Mouse (Mus musculus) bone marrow macrophage, adult 2 months (primary cell): Measurements from ENCODE around the gene Brd4.

Source experiments
- CTCF ChIP-seq: IDR thresholded peaks from 2 replicates; pipeline ENCODE4 v1.5.1; 2012; ENCODE audit warnings: low read depth, mild to moderate bottlenecking, low read length, moderate library complexity
- POLR2A ChIP-seq: IDR thresholded peaks from 2 replicates; pipeline ENCODE4 v1.6.1; 2012; ENCODE audit warnings: mild to moderate bottlenecking, low read depth, low read length, borderline replicate concordance

DNA sequence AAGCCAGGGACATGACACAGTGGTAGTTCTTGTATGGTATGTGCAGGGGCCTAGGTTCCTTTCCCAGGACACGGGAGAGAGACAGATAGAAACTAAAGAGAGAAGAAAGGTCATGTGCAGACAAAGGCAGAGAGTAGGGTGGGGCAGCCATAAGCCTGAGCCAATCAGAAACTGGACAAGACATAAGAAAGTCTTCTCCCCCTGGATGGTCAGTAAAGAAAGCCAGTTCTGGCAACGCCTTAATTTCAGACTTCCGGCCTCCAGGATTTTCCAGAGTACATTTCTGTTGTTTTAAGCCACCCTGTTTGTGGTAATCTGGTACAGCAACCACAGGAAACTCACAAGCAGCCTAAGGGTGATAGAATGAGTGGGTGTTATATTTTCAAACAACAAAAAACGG, 123.6 kb downstream of the Brd4 start:
- TF ChIP-seq POLR2A = no peak
- TF ChIP-seq CTCF = no peak
